Mouse (Mus musculus): ENCODE data around the gene Pik3c2a.
A peak's percentile ranks its signal among the peaks of the same experiment; 100 is the strongest.
"Not testable (repeated sequence)": the region's sequence is repeated elsewhere in the genome, so short reads cannot be mapped to it uniquely, and the experiment has no call there.

The Pik3c2a gene

DNA sequence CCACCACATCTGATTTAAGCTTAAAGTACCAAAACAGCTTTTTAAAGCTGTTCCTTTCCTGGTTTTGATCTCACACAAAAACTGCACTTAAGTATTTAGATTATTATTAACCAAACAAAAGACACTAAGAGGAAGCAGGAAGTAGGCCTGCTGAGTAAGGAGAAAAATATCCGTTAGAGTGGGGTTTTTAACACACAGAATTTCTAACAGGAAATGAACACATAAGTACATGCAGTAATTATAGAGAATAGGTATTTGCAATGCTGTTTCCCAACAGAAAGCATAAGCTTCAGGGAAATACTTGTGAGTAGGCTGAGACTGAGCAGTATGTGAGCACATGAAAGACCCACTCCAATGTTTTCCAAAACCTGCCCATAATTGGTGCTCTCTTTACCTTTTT lies 33.8 kb downstream of the Pik3c2a start:
- DNase-seq (ENCODE audit: extremely low spot score, low read depth, low spot score) = no peak

GRCm38 (mm10) chr7:116392329-116392728 lies 50.9 kb downstream of the Pik3c2a start:
- DNase-seq (ENCODE audit: extremely low spot score, low read depth, low spot score) = no peak

DNA sequence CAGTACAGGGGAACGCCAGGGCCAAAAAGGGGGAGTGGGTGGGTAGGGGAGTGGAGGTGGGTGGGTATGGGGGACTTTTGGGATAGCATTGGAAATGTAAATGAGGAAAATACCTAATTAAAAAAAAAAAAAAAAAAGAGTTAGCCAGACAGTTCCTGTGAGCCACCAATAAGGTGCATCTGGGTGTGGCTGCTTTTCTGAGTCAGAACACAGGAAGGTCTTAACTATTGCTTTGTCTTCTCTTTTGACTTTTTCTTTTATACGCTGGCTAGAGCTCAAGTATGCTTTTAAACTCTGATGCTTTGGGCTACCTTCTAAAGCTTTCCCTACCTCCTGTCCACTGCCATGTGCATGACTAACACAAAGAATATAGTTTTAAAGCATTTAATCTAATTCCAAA lies 55.9 kb downstream of the Pik3c2a start:
- DNase-seq (ENCODE audit: extremely low spot score, low read depth, low spot score) = not testable (repeated sequence)

GRCm38 (mm10) chr7:116379181-116379580 lies 64.1 kb downstream of the Pik3c2a start:
- not testable (repeated sequence) for DNase-seq (ENCODE audit: extremely low spot score, low read depth, low spot score)

- DNase-seq (ENCODE audit: extremely low spot score, low read depth, low spot score) = no peak
Observed at GRCm38 (mm10) chr7:116374284-116374683, 69.0 kb downstream of the Pik3c2a start.

DNA sequence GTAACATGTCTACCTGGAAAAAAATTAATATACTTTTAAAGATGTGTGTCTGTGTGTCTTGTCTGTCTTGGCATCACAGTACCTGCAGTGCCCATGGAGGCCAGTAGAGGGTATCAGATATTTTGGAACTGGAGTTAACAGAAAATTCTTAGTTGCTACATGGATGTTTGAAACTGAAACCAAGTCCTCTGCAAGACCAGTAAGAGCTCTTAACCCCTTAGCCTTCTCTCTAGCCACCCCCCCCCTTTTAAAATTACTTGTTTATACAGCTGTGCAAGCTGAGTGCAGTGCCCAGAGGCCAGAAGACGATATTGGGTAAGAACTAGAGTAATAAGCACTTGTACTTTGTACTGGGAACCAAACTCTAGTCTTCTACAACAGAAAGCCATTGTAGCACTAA lies 107.0 kb downstream of the Pik3c2a start:
- DNase-seq (ENCODE audit: extremely low spot score, low read depth, low spot score) = no peak

GRCm38 (mm10) chr7:116335133-116335532 lies 108.1 kb downstream of the Pik3c2a start:
- no peak for DNase-seq (ENCODE audit: extremely low spot score, low read depth, low spot score)

GRCm38 (mm10) chr7:116334669-116335038 lies 108.6 kb downstream of the Pik3c2a start:
- no peak for DNase-seq (ENCODE audit: extremely low spot score, low read depth, low spot score)

- DNase-seq (ENCODE audit: extremely low spot score, low read depth, low spot score) = peak; percentile 63
Observed at GRCm38 (mm10) chr7:116333713-116334668, 109.3 kb downstream of the Pik3c2a start, which contains the start of gene Rps13. Rps13 (minus strand) TSS chr7:116334195.

GRCm38 (mm10) chr7:116331246-116331645 lies 112.0 kb downstream of the Pik3c2a start:
- DNase-seq (ENCODE audit: extremely low spot score, low read depth, low spot score) = no peak

DNA sequence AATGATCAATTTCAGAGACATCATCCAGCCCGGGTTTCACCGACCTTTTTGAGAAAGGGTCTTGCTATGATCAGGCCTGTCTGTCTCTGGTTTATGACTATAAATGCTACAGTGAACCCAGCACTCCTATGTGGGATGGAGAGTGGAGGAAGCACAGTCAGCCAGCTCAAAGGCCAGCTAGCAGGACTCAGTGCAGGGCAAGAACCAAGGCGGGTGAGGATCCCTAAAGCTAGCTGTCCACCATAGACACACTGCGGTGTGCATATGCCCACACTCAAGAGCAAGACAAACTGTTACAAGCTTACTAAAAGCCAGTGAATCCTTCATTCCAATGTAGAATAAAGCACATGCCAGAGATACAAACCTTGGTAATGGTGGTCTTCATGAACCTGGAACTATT lies 113.4 kb downstream of the Pik3c2a start:
- no peak for DNase-seq (ENCODE audit: extremely low spot score, low read depth, low spot score)

GRCm38 (mm10) chr7:116328777-116329176 lies 114.5 kb downstream of the Pik3c2a start:
- DNase-seq (ENCODE audit: extremely low spot score, low read depth, low spot score) = no peak

DNA sequence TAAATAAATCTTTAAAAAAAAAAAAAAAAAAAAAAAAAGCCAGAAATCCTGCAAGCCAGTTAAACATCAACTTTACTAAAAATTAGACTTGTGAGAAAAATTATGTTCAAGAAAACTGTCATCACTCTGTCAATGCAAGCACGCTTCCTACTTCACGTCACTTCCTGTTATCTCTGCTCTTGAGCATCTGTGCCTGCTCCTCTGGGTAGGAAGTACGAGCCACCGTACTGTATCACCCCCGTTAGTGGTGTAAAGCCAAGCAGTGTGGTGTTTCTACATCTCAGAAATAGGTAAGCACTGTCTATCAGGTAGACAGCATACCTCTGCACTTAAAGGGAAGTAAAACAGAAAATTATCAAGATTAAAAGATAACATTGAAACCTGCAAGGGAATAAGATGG lies 115.3 kb downstream of the Pik3c2a start:
- DNase-seq (ENCODE audit: extremely low spot score, low read depth, low spot score) = no peak

DNA sequence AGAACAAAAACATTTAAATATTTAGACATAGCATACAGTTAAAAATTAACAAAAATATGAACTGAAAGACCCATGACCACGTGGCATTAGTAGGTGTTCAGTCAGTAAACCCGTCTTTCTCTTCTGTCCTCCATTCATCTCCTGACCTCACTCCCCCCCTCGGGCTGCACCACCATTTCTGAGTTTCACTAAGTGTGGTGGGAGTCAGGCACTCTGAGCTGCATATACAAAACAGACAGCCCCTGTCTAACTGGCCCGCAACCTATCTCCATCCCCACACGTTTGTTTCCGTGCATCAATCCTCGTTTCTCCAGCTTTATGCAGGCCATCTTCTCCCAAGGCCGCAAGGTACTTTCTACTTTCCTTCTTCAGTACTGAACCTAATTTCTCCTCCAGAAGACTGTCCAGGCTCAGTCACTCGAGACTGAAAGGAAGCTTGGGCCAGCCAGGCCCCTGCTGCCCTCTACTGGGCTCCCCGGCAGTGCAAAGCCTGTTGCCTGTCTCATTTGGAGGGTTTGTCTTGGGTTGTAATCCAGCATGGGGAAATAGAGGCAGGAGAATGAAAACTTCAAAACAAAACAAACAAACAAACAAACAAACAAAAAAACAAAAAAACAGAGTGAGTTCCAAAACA lies 119.8 kb downstream of the Pik3c2a start:
- DNase-seq (ENCODE audit: extremely low spot score, low read depth, low spot score) = no peak

GRCm38 (mm10) chr7:116309456-116309855 lies 133.8 kb downstream of the Pik3c2a start:
- no peak for DNase-seq (ENCODE audit: extremely low spot score, low read depth, low spot score)

DNA sequence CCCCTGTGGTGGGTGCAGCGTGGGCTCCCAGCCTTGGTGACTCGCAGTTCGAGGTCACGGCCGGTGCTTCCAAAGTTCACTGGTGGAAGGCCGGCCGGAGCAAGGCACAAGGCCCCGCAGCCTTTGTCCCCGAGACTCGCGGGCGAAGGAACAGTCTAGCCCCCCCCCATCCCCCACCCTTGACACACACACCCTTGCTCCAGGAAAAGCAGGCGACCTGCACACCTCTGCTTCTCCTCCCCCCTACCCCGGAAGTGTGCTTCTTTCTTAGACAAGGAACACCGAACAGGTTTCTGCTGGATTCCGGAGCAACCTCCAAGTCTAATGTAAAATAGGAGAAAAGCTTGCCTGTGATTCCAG lies 134.6 kb downstream of the Pik3c2a start:
- DNase-seq (ENCODE audit: extremely low spot score, low read depth, low spot score) = no peak

GRCm38 (mm10) chr7:116307871-116308631 lies 135.2 kb downstream of the Pik3c2a start, which contains the start of gene Plekha7:
Plekha7 (minus strand) TSS chr7:116308376.
- DNase-seq (ENCODE audit: extremely low spot score, low read depth, low spot score) = no peak

DNA sequence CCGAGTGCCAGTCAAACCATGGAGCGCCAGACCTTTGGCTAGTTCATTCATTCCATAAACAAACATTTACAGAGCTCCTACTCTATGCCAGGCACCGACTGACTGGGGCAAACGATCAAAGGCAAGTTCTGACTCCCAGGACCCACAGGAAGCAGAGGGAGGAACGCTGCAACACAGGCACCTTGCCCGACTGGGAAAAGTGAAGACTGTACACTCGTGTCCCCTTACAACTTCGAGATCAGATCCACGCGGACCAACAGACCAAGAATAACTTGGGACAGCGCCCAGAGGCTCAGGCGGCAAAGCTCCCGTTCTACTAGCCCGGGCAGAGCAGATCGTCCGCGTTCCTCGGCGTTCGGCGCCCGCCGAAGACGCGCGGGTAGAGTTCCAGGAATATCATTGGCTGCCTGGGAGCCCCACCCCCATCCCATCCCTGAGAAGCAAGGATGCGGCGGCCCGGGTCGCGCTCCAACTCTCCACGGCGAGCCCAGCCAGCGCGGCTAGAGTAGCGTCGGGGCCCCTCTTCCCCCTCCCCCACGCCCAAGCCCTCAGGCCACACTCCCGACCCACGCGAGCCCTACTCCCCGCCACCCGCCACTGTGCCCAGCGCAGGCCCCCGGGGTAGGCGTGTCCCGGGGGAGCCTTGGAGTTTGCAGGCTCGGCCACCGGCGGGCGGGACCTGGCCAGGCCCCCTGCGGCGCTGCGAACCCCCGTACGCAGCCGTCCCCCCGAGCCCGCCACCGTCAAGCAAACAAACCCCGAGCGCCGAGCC lies 136.0 kb downstream of the Pik3c2a start:
- DNase-seq (ENCODE audit: extremely low spot score, low read depth, low spot score) = no peak

DNA sequence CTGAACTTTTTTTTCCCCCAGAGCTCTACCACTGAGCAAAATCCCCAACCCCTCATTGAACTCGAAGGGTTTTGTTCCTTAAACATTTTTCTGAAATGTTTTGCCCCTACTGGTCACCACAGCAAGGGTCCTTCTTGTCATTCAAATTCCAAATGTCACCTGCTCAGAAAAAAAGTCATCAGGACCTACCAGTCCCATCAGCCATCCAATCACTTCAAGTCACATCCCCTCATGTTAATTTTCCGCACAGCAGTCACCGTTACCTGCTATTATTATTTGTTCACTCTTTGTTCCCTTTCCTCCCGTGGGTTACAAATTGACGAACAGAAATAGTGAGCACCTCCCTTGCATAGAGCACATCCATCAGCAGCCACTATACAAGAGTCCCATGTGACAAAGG lies 136.6 kb downstream of the Pik3c2a start:
- no peak for DNase-seq (ENCODE audit: extremely low spot score, low read depth, low spot score)

DNA sequence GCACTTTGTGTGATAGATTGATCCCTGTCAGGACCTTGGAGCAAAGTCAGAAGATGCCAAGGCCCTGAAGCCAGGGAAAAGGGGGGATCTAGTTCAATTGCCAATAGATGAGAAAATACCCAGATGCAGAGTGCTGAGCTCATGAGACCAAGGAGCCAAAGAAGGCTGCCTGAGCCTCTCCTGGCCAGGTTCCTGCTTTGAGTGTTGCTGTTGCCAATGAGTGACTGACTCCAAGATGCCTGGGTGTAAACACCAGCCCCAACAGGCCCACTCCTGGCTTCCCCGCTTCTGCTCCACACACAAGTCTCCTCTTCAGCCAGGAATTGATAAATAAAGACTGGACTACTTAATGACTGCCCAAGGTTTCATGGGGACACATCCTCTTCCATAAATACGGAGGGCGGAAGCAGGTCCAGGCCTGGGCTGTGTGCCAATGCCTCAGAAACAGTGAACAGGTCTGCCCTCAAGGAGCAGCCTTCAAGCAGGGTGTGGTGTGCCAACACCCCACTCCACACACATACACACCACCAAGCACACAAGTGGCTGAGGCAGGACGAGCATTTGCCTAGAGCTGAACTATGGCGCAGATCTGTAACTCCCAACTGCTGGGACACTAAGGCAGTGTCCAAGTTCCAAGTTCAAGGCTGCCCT lies 141.5 kb downstream of the Pik3c2a start:
- DNase-seq (ENCODE audit: extremely low spot score, low read depth, low spot score) = no peak
